Mouse (Mus musculus) mesoderm, embryonic 11.5 days (tissue): ENCODE data around the gene Kat2b.
A peak's percentile ranks its signal among the peaks of the same experiment; 100 is the strongest.
"Not testable (repeated sequence)": the region's sequence is repeated elsewhere in the genome, so short reads cannot be mapped to it uniquely, and the experiment has no call there.

ENCODE experiments used
- DNase-seq: peaks from one replicate; pipeline ENCODE4 v3.0.0-alpha.2; 2012; ENCODE audit warnings: low read depth, low spot score

Gene Kat2b

DNA sequence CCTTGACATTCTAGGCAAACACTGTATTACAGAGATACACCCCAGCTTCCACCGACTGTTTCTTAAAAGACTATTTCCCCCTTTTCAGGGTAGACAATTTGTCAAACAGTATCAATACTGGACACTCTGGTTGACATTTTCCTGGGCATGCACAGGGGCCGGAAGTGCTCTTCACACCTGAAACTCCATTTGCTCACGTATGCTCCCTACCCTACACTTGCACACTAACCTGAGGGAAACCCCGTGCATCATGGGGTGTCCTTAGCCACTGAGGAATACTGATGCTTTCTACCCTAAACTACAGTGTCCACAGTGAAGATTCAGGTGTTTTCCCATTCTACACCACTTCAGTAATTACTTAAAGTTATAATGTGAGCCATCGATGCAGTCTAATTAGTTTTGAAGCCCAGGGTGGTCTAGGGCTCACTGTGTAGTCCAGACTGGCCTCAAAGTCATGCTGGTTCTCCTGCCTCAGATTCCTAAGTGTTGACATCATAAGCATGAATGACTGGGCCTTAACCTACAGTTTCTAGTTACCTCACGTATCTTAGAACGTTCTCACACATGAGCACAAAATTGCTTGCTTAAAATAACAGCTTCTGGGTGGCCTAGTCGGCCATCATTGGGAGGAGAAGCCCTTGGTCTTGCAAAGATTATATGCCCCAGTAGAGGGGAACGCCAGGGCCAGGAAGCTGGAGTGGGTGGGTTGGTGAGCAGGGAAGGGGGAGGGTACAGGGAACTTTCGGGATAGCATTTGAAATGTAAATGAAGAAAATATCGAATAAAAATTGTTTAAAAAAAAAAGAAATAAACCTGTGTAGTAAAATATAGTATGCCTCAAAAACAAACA, 30.5 kb downstream of the Kat2b start:
- DNase-seq = peak; percentile 18

DNA sequence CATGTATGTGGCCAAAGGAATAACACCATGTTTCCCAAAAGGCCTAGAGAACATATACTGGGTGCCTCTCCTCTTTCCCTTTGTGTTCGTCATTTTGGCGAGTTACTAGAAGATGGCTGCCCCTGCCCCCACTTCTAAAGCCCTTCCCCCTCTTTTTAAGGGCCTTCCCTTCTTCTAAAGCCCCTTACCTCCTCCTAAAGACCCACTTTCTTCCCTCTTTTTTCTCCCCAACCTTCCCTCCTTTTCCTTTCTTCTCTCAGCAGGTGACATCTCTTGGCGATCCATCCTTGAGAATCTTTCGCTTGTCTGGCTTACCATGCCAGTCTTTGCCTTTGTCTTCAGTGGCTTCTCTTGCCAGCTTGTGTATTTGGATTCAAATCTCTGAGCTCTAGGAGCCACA, 31.9 kb downstream of the Kat2b start:
- DNase-seq = no peak

DNA sequence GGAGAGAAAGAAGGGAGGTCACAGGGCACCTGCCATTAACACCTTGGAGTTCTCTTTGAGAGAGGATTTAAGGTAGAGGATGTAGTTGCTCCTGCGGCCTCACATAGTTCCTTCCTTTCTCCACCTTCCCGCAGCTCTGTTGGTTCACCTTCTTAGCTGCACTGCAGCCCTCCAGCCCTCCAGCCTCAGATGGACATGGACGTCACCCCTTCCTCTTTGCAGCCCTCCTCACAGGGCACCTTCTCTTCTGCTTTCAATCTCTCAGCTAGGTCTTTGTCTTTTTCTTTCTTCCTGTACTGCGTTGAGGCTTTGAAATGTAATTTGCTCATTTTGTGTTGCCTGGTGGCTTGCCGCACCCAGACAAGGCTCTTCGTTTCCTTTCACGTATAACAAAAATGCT, 36.6 kb downstream of the Kat2b start:
- DNase-seq = not testable (repeated sequence)

- DNase-seq = not testable (repeated sequence)
Observed at GRCm38 (mm10) chr17:53606082-53606481, 39.4 kb downstream of the Kat2b start.

DNA sequence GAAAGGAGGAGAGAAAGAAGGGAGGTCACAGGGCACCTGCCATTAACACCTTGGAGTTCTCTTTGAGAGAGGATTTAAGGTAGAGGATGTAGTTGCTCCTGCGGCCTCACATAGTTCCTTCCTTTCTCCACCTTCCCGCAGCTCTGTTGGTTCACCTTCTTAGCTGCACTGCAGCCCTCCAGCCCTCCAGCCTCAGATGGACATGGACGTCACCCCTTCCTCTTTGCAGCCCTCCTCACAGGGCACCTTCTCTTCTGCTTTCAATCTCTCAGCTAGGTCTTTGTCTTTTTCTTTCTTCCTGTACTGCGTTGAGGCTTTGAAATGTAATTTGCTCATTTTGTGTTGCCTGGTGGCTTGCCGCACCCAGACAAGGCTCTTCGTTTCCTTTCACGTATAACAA, 42.3 kb downstream of the Kat2b start:
- DNase-seq = not testable (repeated sequence)

DNA sequence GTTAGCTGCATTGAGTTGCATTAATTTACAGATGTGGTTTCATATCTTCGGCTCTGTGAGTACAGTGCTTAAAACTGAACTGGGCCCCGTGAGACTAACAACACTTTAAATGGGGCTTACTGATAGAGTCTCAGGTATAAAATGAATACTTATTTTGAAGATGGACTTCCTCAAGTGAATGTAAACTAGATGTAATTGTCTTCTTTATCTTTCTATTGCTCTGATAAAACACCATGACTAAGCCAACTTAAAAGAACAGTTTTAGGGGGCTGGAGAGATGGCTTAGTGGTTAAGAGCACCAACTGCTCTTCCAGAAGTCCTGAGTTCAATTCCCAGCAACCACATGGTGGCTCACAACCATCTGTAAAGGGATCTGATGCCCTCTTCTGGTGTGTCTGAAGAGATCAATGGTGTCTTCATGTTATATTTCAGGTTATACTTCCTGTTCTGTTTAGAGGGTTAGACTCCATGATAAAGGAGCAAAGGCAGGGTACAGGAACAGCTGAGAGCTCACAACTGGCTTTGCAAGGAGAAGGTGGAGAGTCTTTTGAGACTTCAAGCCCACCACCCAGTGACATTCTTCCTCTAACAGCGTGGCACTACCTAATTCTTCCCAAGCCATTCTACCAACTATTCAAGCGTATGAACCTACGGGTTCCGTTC, 50.8 kb downstream of the Kat2b start:
- no peak for DNase-seq

GRCm38 (mm10) chr17:53618369-53618768, 51.7 kb downstream of the Kat2b start:
- no peak for DNase-seq

DNA sequence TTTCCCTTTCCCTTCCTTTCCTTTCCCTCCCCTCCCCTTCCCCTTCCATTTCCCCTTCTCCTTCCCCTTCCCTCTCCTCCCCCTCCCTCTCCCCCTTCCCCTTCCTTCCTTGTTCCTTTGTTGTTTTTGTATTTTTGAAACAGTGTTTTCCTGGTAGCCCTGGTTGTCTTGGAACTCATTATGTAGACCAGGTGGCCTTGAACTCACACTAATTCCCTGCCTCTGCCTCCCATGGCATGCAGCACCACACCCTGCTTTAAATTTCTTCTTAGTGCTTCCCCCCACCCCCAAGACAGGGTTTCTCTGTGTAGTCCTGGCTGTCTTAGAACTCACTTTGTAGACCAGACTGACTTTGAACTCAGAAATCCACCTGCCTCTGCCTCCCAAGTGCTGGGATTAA, 52.7 kb downstream of the Kat2b start:
- DNase-seq = no peak

- DNase-seq = no peak
Observed at GRCm38 (mm10) chr17:53620611-53621010, 54.0 kb downstream of the Kat2b start.

DNA sequence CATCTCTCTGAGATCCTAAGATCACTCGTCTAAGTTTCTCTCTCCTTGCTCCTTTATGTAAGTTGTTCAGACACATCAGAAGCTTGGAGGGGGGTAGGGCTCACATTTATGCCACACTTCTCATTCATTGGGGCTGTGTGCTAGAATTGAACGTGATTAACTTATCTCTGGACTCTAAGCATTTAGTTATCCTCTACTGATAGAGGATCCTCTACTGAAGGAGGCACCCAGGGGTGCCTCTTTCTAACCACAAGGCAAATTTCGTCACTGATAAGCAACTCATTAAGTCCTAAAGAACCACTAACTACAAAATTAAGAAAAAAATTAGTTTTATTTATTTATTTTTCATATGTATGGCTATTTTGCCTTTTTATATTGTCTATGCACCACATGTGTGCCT, 55.5 kb downstream of the Kat2b start:
- DNase-seq = no peak

GRCm38 (mm10) chr17:53623762-53624161, 57.1 kb downstream of the Kat2b start:
- no peak for DNase-seq

GRCm38 (mm10) chr17:53626160-53626559, 59.5 kb downstream of the Kat2b start:
- no peak for DNase-seq

GRCm38 (mm10) chr17:53627497-53627896, 60.8 kb downstream of the Kat2b start:
- DNase-seq = no peak

- DNase-seq = no peak
Observed at GRCm38 (mm10) chr17:53628131-53628530, 61.5 kb downstream of the Kat2b start.

- DNase-seq = no peak
Observed at GRCm38 (mm10) chr17:53631344-53631743, 64.7 kb downstream of the Kat2b start.

DNA sequence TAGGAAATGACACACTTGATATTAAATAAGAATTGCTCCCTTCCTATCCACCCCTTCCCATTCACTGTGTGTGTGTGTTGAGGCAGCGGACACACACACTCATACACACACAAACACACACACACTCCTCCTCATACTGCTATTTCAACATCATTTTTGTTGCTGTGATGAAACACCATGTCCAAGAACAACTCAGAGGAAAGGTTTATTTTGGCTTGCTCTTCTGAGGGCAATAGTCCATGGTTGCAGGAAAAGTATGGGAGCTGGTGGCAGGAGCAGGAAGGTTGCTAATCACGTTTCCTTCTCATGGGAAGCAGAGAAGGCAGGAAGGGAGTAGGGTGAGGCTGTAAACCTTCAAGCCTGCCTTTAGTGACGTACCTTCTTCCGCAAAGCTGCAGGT, 76.7 kb downstream of the Kat2b start:
- no peak for DNase-seq

DNA sequence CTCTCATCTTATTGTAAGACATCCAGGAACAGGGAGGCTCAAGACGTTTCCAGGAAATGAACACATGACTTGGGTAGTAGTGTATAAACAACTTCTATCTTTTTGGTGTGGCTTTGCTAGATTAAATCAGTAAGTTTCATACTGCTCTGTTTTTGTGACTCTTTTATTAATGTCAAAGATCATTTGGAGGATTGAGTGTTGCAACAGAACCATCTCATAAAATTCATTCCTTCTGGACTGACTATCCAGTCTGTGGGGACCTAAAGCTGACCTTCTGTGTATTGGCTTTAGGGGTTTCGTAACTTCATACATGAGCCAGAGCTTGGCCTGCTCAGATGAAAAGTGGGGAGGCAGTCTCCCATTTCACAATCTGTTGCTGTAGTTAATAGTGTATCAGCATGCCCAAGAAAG, 83.6 kb downstream of the Kat2b start:
- no peak for DNase-seq

DNA sequence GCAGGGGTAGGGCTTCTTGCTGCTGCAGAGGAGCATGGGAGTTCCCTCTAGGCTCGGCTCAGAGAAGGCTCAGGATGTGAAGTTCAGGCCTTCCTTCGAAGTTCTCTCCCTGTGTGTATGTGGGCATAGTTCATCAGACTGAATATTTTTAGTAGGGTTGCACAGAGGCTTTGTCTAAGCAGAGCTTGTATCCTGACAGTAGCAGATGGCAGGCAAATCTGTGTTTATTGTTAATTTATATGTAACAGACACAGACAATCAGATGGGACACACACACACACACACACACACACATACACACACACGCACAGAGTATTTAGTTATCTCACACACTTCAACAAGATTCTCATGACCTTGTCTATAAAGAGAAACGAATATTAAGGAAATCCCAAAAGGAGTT, 87.9 kb downstream of the Kat2b start:
- DNase-seq = no peak

GRCm38 (mm10) chr17:53655081-53655480, 88.4 kb downstream of the Kat2b start:
- no peak for DNase-seq

- no peak for DNase-seq
Observed at GRCm38 (mm10) chr17:53655959-53656358, 89.3 kb downstream of the Kat2b start.

DNA sequence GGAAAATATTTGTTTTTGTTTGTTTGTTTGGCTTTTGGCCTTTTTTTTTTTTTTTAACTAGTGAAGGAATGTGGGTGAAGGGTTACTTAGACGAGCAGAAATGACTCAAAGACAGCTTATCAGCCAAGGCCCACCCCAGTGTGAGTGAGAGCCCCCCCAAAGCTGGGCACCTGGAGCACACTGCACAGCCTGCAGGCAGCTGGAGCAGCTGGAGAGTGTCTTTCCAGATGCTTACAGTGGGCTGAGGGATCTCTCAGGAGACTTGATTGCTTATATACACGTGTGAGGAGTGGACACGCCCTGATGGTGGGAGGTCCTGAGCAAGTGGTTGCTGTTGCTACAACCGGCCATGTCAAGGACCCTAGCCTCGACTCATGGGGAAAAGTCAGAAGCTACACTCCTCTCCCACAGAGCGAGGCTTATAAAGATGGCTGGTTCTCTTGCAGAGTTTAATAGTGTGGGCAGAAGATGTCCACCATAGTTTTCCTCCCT, 89.8 kb downstream of the Kat2b start:
- DNase-seq = no peak

- not testable (repeated sequence) for DNase-seq
Observed at GRCm38 (mm10) chr17:53657391-53657790, 90.7 kb downstream of the Kat2b start.

GRCm38 (mm10) chr17:53658668-53659067, 92.0 kb downstream of the Kat2b start:
- DNase-seq = no peak
